18 mouse cellular contexts compared by ENCODE assay signal in the genomic region with DNA sequence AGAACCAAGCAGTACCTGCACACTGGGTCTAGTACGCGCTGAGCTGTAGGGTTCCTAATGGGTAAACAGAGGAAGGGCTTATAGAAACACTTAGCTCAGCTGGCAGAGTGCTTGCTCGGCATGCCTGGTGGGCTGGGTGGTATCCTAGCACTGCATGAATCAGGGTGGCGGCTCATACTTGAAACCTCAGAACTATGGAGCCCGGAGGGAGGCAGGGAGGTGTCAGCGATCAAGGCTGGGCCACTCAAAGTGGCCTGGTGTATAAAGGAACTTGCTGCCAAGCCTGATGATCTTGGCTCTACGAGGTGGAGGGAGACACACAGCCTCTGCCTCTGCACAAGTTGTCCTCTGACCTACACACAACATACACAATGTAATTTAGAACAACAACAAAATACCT. TPM values are rescaled to one million over a fixed set of nuclear protein-coding genes. Genes with fewer than 3 reads are reported as not detected.
DNase-seq lines count a peak whose midpoint lies in the region; ATAC-seq and TF ChIP-seq lines count a peak whose summit lies in the region.
"Had no signal": no experiment of that assay in that cellular context is flagged by ENCODE, and none has a peak within 500 bp of the region (broad histone marks: within the 10 kb centered on the region; RNA-seq: fewer than 3 reads in every experiment).

No protein-coding gene starts in this region.

- TF ChIP-seq EP300 in stomach, postnatal 0 days (optimal IDR thresholded peaks at IDR 0.05) = no peak

- peak; percentile 71 for DNase-seq in heart, adult 11 months
- DNase-seq in lung, embryonic 14.5 days = peak; percentile 46
- DNase-seq in lung, adult 18-20 months = no peak
- DNase-seq in stomach, postnatal 0 days (ENCODE audit: low spot score) = no peak
- no peak for DNase-seq in ovary, postnatal 36 days (ENCODE audit: low spot score)
- DNase-seq: adrenal gland, postnatal 10 days; cerebellum, adult 11 months; cerebellum, adult 8-10 months; gastrocnemius, postnatal 10 days; heart, adult 2 months had no signal

- H3K4me1 ChIP-seq in heart, embryonic 12.5 days (replicated peaks) = peaks cover 28% of the 10 kb centered on the region
- H3K4me1 ChIP-seq in lung, embryonic 14.5 days (ENCODE audit: insufficient read depth) = peaks cover 13% of the 10 kb centered on the region; the same call in 1 of the 2 replicates
- H3K4me1 ChIP-seq in stomach, embryonic 15.5 days = peaks cover 25% of the 10 kb centered on the region
- 0 out of 2 replicates have a peak, but pooled peaks cover under 1% of the 10 kb centered on the region for H3K4me1 ChIP-seq in stomach, postnatal 0 days (replicated peaks; ENCODE audit: control insufficient read depth, insufficient read depth)

- no peak overlapping the region for H3K9ac ChIP-seq in heart, embryonic 12.5 days
- no peak overlapping the region for H3K9ac ChIP-seq in lung, embryonic 14.5 days
- no peak overlapping the region for H3K9ac ChIP-seq in stomach, embryonic 15.5 days
- H3K9ac ChIP-seq in stomach, postnatal 0 days (ENCODE audit: low read length) = no peak overlapping the region
- H3K9ac ChIP-seq: embryonic facial prominence, embryonic 12.5 days; forebrain, embryonic 12.5 days; hindbrain, embryonic 14.5 days had no signal

- ATAC-seq in heart, embryonic 12.5 days (ENCODE audit: insufficient number of reproducible peaks, low FRiP score) = no peak
- ATAC-seq in lung, embryonic 14.5 days (ENCODE audit: insufficient read depth) = peak; percentile 42; the same call in 1 of the 2 replicates
- ATAC-seq in stomach, embryonic 15.5 days (ENCODE audit: insufficient read depth, low FRiP score, low read depth) = no peak
- ATAC-seq in stomach, postnatal 0 days (ENCODE audit: low FRiP score, low TSS enrichment) = no peak

- no peak overlapping the region for H3K27ac ChIP-seq in heart, embryonic 12.5 days (ENCODE audit: poor library complexity, severe bottlenecking)
- H3K27ac ChIP-seq in lung, embryonic 14.5 days (ENCODE audit: low read depth) = peak overlapping the region; percentile 18; the same call in 1 of the 2 replicates
- H3K27ac ChIP-seq in stomach, embryonic 15.5 days = 0 out of 2 replicates have a peak overlapping the region, but pooled peaks have one; percentile 1
- no peak overlapping the region for H3K27ac ChIP-seq in stomach, postnatal 0 days (replicated peaks)
- H3K27ac ChIP-seq: embryonic facial prominence, embryonic 12.5 days; forebrain, embryonic 12.5 days; heart, adult 2 months; hindbrain, embryonic 10.5 days; hindbrain, embryonic 14.5 days had no signal

- H3K9me3 ChIP-seq in heart, embryonic 12.5 days (replicated peaks) = no peaks in the 10 kb centered on the region
- no peaks in the 10 kb centered on the region for H3K9me3 ChIP-seq in lung, embryonic 14.5 days (ENCODE audit: low read depth, low read length)
- H3K9me3 ChIP-seq in stomach, embryonic 15.5 days = no peaks in the 10 kb centered on the region
- H3K9me3 ChIP-seq in stomach, postnatal 0 days (ENCODE audit: control insufficient read depth, low read length) = no peaks in the 10 kb centered on the region
- H3K9me3 ChIP-seq: embryonic facial prominence, embryonic 12.5 days; forebrain, embryonic 12.5 days; G1E; hindbrain, embryonic 10.5 days had no signal

- H3K4me2 ChIP-seq in heart, embryonic 12.5 days = no peak overlapping the region
- H3K4me2 ChIP-seq in lung, embryonic 14.5 days = 0 out of 2 replicates have a peak overlapping the region, but pooled peaks have one; percentile 23
- no peak overlapping the region for H3K4me2 ChIP-seq in stomach, embryonic 15.5 days
- H3K4me2 ChIP-seq in stomach, postnatal 0 days (replicated peaks; ENCODE audit: low read depth) = no peak overlapping the region
- H3K4me2 ChIP-seq: embryonic facial prominence, embryonic 12.5 days; forebrain, embryonic 12.5 days; heart, embryonic 11.5 days; hindbrain, embryonic 14.5 days had no signal

- peaks cover 33% of the 10 kb centered on the region for H3K36me3 ChIP-seq in heart, embryonic 12.5 days
- H3K36me3 ChIP-seq in lung, embryonic 14.5 days (ENCODE audit: insufficient read depth) = peaks cover 38% of the 10 kb centered on the region
- H3K36me3 ChIP-seq in stomach, embryonic 15.5 days = no peaks in the 10 kb centered on the region
- no peaks in the 10 kb centered on the region for H3K36me3 ChIP-seq in stomach, postnatal 0 days (ENCODE audit: control insufficient read depth, insufficient read depth, low read length)

- no peak overlapping the region for H3K4me3 ChIP-seq in heart, embryonic 12.5 days
- H3K4me3 ChIP-seq in lung, embryonic 14.5 days (ENCODE audit: low read depth, low read length) = no peak overlapping the region
- H3K4me3 ChIP-seq in stomach, embryonic 15.5 days (replicated peaks) = no peak overlapping the region
- H3K4me3 ChIP-seq in stomach, postnatal 0 days (ENCODE audit: low read depth, low read length) = no peak overlapping the region
- H3K4me3 ChIP-seq: embryonic facial prominence, embryonic 12.5 days; forebrain, embryonic 12.5 days; heart, adult 2 months; hindbrain, embryonic 10.5 days had no signal

- no peaks in the 10 kb centered on the region for H3K27me3 ChIP-seq in heart, embryonic 12.5 days (replicated peaks)
- H3K27me3 ChIP-seq in lung, embryonic 14.5 days (ENCODE audit: insufficient read depth, low read length) = no peaks in the 10 kb centered on the region
- no peaks in the 10 kb centered on the region for H3K27me3 ChIP-seq in stomach, embryonic 15.5 days (replicated peaks)
- H3K27me3 ChIP-seq in stomach, postnatal 0 days (ENCODE audit: control insufficient read depth, insufficient read depth, low read length) = no peaks in the 10 kb centered on the region
- H3K27me3 ChIP-seq: embryonic facial prominence, embryonic 12.5 days; forebrain, embryonic 12.5 days had no signal

- no peak for TF ChIP-seq CTCF in lung, embryonic 14.5 days (IDR thresholded peaks at IDR 0.05; ENCODE audit: low read depth)
- TF ChIP-seq CTCF in stomach, postnatal 0 days (IDR thresholded peaks at IDR 0.05; ENCODE audit: low read depth) = no peak

- WGBS in heart, embryonic 12.5 days = 83% methylated on average over 7 of the region's 7 CpGs
- 54% methylated on average over 7 of the region's 7 CpGs for WGBS in lung, embryonic 14.5 days
- 65% methylated on average over 7 of the region's 7 CpGs for WGBS in stomach, embryonic 15.5 days
- WGBS in stomach, postnatal 0 days = 54% methylated on average over 7 of the region's 7 CpGs

RNA-seq across cellular contexts. Expression of a gene that starts 19.4 kb away (rescaled TPM):
- polyA plus RNA-seq in heart, embryonic 12.5 days (2016; fragmentation: Nextera tagmentation; extraction: Ambion mirVana) = 46.9 and 50.4 TPM in 2 replicates
- polyA plus RNA-seq in lung, embryonic 14.5 days (2014; fragmentation: Nextera tagmentation; extraction: Ambion mirVana) = 64.4 and 72.4 TPM in 2 replicates
- polyA plus RNA-seq in stomach, embryonic 15.5 days (2015; fragmentation: Nextera tagmentation; extraction: Ambion mirVana) = 48.5 and 52.2 TPM in 2 replicates
- 45.9 and 52.3 TPM in 2 replicates for polyA plus RNA-seq in stomach, postnatal 0 days (2015; fragmentation: Nextera tagmentation; extraction: Ambion mirVana)

RNA-seq across cellular contexts. Expression of a gene that starts 19.6 kb away (rescaled TPM):
- 94.1 and 95.2 TPM in 2 replicates for polyA plus RNA-seq in heart, embryonic 12.5 days (2016; fragmentation: Nextera tagmentation; extraction: Ambion mirVana)
- 218 and 225 TPM in 2 replicates for polyA plus RNA-seq in lung, embryonic 14.5 days (2014; fragmentation: Nextera tagmentation; extraction: Ambion mirVana)
- 107 TPM in 2 replicates for polyA plus RNA-seq in stomach, embryonic 15.5 days (2015; fragmentation: Nextera tagmentation; extraction: Ambion mirVana)
- 36.8 and 42.3 TPM in 2 replicates for polyA plus RNA-seq in stomach, postnatal 0 days (2015; fragmentation: Nextera tagmentation; extraction: Ambion mirVana)

Comparison
In these comparisons a context has a peak if more than half of its experiments do, and no peak if none do; other contexts are left out.
1. DNase-seq: peak in heart, adult 11 months (single experiment) and lung, embryonic 14.5 days (single experiment); none in lung, adult 18-20 months (0 of 2), stomach, postnatal 0 days (single experiment) and ovary, postnatal 36 days (single experiment).
2. H3K27ac ChIP-seq: peak in lung, embryonic 14.5 days (single experiment) and stomach, embryonic 15.5 days (single experiment); none in heart, embryonic 12.5 days (single experiment) and stomach, postnatal 0 days (single experiment).